Mouse (Mus musculus) midbrain, embryonic 14.5 days (tissue): ENCODE data around the gene Abcc4. TPM values are rescaled to one million over a fixed set of nuclear protein-coding genes. Genes with fewer than 3 reads are reported as not detected.

Experiments
- ATAC-seq: fragments of 200-750 bp; cut with Nextera tagmentation; 2 replicates; pipeline ENCODE4 v1.8.0; 2017; ENCODE audit warnings: moderate number of reproducible peaks, moderate library complexity; ENCODE audit not compliant: low FRiP score, low TSS enrichment
- DNase-seq: peaks from one replicate; pipeline ENCODE4 v3.0.0-alpha.2; 2015
- H3K27ac ChIP-seq: fragments of 300-500 bp; sonication (generic); replicated peaks from 2 replicates; pipeline ENCODE4 v1.5.1; 2014; ENCODE audit warnings: mild to moderate bottlenecking, low read depth, low read length, moderate library complexity
- H3K27me3 ChIP-seq: fragments of 300-500 bp; sonication (generic); 2 replicates; pipeline ENCODE4 v1.6.1; 2014; ENCODE audit warnings: low read length, control low read depth, mixed read lengths; ENCODE audit not compliant: control insufficient read depth, insufficient read depth
- H3K36me3 ChIP-seq: fragments of 300-500 bp; sonication (generic); 2 replicates; pipeline ENCODE4 v1.6.1; 2014; ENCODE audit warnings: low read length, control low read depth; ENCODE audit not compliant: control insufficient read depth, insufficient read depth
- H3K4me1 ChIP-seq: fragments of 300-500 bp; sonication (generic); 2 replicates; pipeline ENCODE4 v1.6.1; 2014; ENCODE audit warnings: mild to moderate bottlenecking, antibody characterized with exemption, low read length, control low read depth; ENCODE audit not compliant: control insufficient read depth, insufficient read depth
- H3K4me2 ChIP-seq: fragments of 300-500 bp; sonication (generic); 2 replicates; pipeline ENCODE4 v1.6.1; 2014; ENCODE audit warnings: mild to moderate bottlenecking, low read length, moderate library complexity
- H3K4me3 ChIP-seq: fragments of 300-500 bp; sonication (generic); replicated peaks from 2 replicates; pipeline ENCODE4 v1.5.1; 2014; ENCODE audit warnings: low read depth, low read length
- H3K9ac ChIP-seq: fragments of 300-500 bp; sonication (generic); replicated peaks from 2 replicates; pipeline ENCODE4 v1.6.1; 2014; ENCODE audit warnings: mild to moderate bottlenecking, low read length, moderate library complexity
- H3K9me3 ChIP-seq: fragments of 300-500 bp; sonication (generic); 2 replicates; pipeline ENCODE4 v1.6.1; 2016; ENCODE audit warnings: low read length, control low read depth, mixed read lengths; ENCODE audit not compliant: control insufficient read depth
- WGBS: fragments of 180-500 bp; shearing (Covaris S2); extraction: QIAGEN DNeasy Blood & Tissue Kit; methylation state at CpG from one replicate; pipeline ENCODE4 v1.1.7; 2014; 5-methylcytosine and 5-hydroxymethylcytosine counted together
- polyA plus RNA-seq: library from polyadenylated mRNA; unstranded; fragments of >200 nt; fragmentation: Nextera tagmentation; extraction: Ambion mirVana; gene quantifications from 2 replicates; pipeline ENCODE4 v1.2.1, GENCODE M21; 2014

Abcc4 gene
- polyA plus RNA-seq, 1 experiment from 2014 or later: 2.1 TPM

GRCm38 (mm10) chr14:118510216-118510615, 195.8 kb downstream of the Abcc4 start:
- no peak overlapping the region for H3K4me3 ChIP-seq
- no peak for ATAC-seq
- H3K4me1 ChIP-seq: no peaks in the 10 kb centered on the region
- no peaks in the 10 kb centered on the region for H3K27me3 ChIP-seq
- H3K9ac ChIP-seq: no peak overlapping the region
- no peaks in the 10 kb centered on the region for H3K9me3 ChIP-seq
- no peak overlapping the region for H3K4me2 ChIP-seq
- no peaks in the 10 kb centered on the region for H3K36me3 ChIP-seq
- 83% methylated on average over 5 of the region's 5 CpGs for WGBS
- no peak overlapping the region for H3K27ac ChIP-seq
- no peak for DNase-seq

GRCm38 (mm10) chr14:118507829-118508228, 198.2 kb downstream of the Abcc4 start:
- Histone ChIP-seq H3K36me3 (no peaks in the 10 kb centered on the region), H3K4me1 (no peaks in the 10 kb centered on the region), H3K4me2 (no peak overlapping the region), H3K9me3 (no peaks in the 10 kb centered on the region), H3K27me3 (no peaks in the 10 kb centered on the region), H3K4me3 (no peak overlapping the region), H3K9ac (no peak overlapping the region), H3K27ac (no peak overlapping the region)
- WGBS: 92% methylated on average over 14 of the region's 14 CpGs
- DNase-seq: no peak
- ATAC-seq: no peak

GRCm38 (mm10) chr14:118506591-118507146, 199.3 kb downstream of the Abcc4 start:
- no peak overlapping the region for H3K4me3 ChIP-seq

GRCm38 (mm10) chr14:118496767-118497166, 209.3 kb downstream of the Abcc4 start:
- no peaks in the 10 kb centered on the region; the same call in 1 of the 2 replicates for H3K9me3 ChIP-seq
- H3K4me3 ChIP-seq: no peak overlapping the region
- ATAC-seq: no peak
- H3K27me3 ChIP-seq: no peaks in the 10 kb centered on the region
- WGBS: 81% methylated on average over 2 of the region's 2 CpGs
- H3K36me3 ChIP-seq: no peaks in the 10 kb centered on the region
- H3K4me1 ChIP-seq: no peaks in the 10 kb centered on the region
- no peak overlapping the region for H3K4me2 ChIP-seq
- no peak overlapping the region for H3K27ac ChIP-seq
- DNase-seq: no peak
- H3K9ac ChIP-seq: no peak overlapping the region

More at GRCm38 (mm10) chr14:118506591-118507146, 199.3 kb downstream of the Abcc4 start:
- peak; percentile 60 for DNase-seq
- 46% methylated on average over 14 of the region's 14 CpGs for WGBS
- H3K9ac ChIP-seq: no peak overlapping the region
- no peak overlapping the region for H3K27ac ChIP-seq
- peak overlapping the region; percentile 25 for H3K4me2 ChIP-seq
- ATAC-seq: peak; percentile 66
- no peaks in the 10 kb centered on the region for H3K27me3 ChIP-seq
- no peaks in the 10 kb centered on the region for H3K4me1 ChIP-seq
- H3K9me3 ChIP-seq: no peaks in the 10 kb centered on the region
- H3K36me3 ChIP-seq: no peaks in the 10 kb centered on the region

GRCm38 (mm10) chr14:118495458-118495857, 210.6 kb downstream of the Abcc4 start:
- DNase-seq (no peak), ATAC-seq (no peak)
- Histone ChIP-seq H3K9ac (no peak overlapping the region), H3K36me3 (no peaks in the 10 kb centered on the region), H3K27me3 (no peaks in the 10 kb centered on the region), H3K4me2 (no peak overlapping the region), H3K27ac (no peak overlapping the region), H3K9me3 (no peaks in the 10 kb centered on the region; the same call in 1 of the 2 replicates), H3K4me3 (no peak overlapping the region), H3K4me1 (peaks cover 7% of the 10 kb centered on the region; the same call in 1 of the 2 replicates)
- 76% methylated on average over 2 of the region's 2 CpGs for WGBS

GRCm38 (mm10) chr14:118491708-118492107, 214.3 kb downstream of the Abcc4 start:
- no peak overlapping the region for H3K4me3 ChIP-seq
- no peaks in the 10 kb centered on the region for H3K9me3 ChIP-seq
- no peaks in the 10 kb centered on the region for H3K27me3 ChIP-seq
- no peak for ATAC-seq
- H3K9ac ChIP-seq: no peak overlapping the region
- whole genome bisulfite sequencing: 66% methylated on average over 6 of the region's 6 CpGs
- H3K4me1 ChIP-seq: peaks cover 7% of the 10 kb centered on the region; the same call in 1 of the 2 replicates
- no peak for DNase-seq
- H3K27ac ChIP-seq: no peak overlapping the region
- peak overlapping the region; percentile 33; the same call in 1 of the 2 replicates for H3K4me2 ChIP-seq
- H3K36me3 ChIP-seq: no peaks in the 10 kb centered on the region

- H3K4me1 ChIP-seq: peaks cover 7% of the 10 kb centered on the region; the same call in 1 of the 2 replicates
- no peak overlapping the region for H3K9ac ChIP-seq
- no peak overlapping the region for H3K4me3 ChIP-seq
- peak overlapping the region; percentile 33 for H3K4me2 ChIP-seq
- H3K36me3 ChIP-seq: no peaks in the 10 kb centered on the region
- peak; percentile 43; the same call in 1 of the 2 replicates for ATAC-seq
- H3K9me3 ChIP-seq: no peaks in the 10 kb centered on the region
- DNase-seq: peak; percentile 36
- H3K27ac ChIP-seq: no peak overlapping the region
- 19% methylated on average over 13 of the region's 13 CpGs for WGBS
- H3K27me3 ChIP-seq: no peaks in the 10 kb centered on the region
Observed at GRCm38 (mm10) chr14:118491300-118491699, 214.7 kb downstream of the Abcc4 start.

- no peaks in the 10 kb centered on the region for H3K27me3 ChIP-seq
- no peak overlapping the region; the same call in 1 of the 2 replicates for H3K4me2 ChIP-seq
- no peak overlapping the region for H3K4me3 ChIP-seq
- ATAC-seq (no peak), DNase-seq (no peak)
- H3K27ac ChIP-seq: no peak overlapping the region
- peaks cover 7% of the 10 kb centered on the region; the same call in 1 of the 2 replicates for H3K4me1 ChIP-seq
- no peaks in the 10 kb centered on the region for H3K9me3 ChIP-seq
- H3K36me3 ChIP-seq: no peaks in the 10 kb centered on the region
- no peak overlapping the region for H3K9ac ChIP-seq
- WGBS: 58% methylated on average over 7 of the region's 7 CpGs
Observed at GRCm38 (mm10) chr14:118490525-118490924, 215.5 kb downstream of the Abcc4 start.

- H3K9me3 ChIP-seq: no peaks in the 10 kb centered on the region
- ATAC-seq (no peak), DNase-seq (no peak)
- no peak overlapping the region for H3K9ac ChIP-seq
- H3K4me3 ChIP-seq: no peak overlapping the region
- peaks cover 6% of the 10 kb centered on the region; the same call in 1 of the 2 replicates for H3K4me1 ChIP-seq
- WGBS: 73% methylated on average over 11 of the region's 11 CpGs
- H3K36me3 ChIP-seq: no peaks in the 10 kb centered on the region
- no peaks in the 10 kb centered on the region for H3K27me3 ChIP-seq
- no peak overlapping the region for H3K27ac ChIP-seq
- H3K4me2 ChIP-seq: no peak overlapping the region
Observed at GRCm38 (mm10) chr14:118486349-118486748, 219.7 kb downstream of the Abcc4 start.
